9 mouse cellular contexts compared by ENCODE assay signal in genomic region chr11:53903781-53904533, GRCm38 (mm10). TPM values are rescaled to one million over a fixed set of nuclear protein-coding genes. Genes with fewer than 3 reads are reported as not detected.
DNase-seq lines count a peak whose midpoint lies in the region; ATAC-seq lines count a peak whose summit lies in the region.
"Had no signal": no experiment of that assay in that cellular context is flagged by ENCODE, and none has a peak within 500 bp of the region (broad histone marks: within the 10 kb centered on the region; RNA-seq: fewer than 3 reads in every experiment).

No protein-coding gene starts in this region.

- H3K36me3 ChIP-seq in liver, embryonic 15.5 days (replicated peaks): no peaks in the 10 kb centered on the region
- H3K36me3 ChIP-seq in hindbrain, embryonic 13.5 days: no peaks in the 10 kb centered on the region

- H3K9ac ChIP-seq in liver, embryonic 15.5 days: no peak overlapping the region
- no peak overlapping the region for H3K9ac ChIP-seq in hindbrain, embryonic 13.5 days

- intact Hi-C loops in left cerebral cortex, postnatal 4 days (cut with DNase I): no loop called here
- intact Hi-C loops in heart, postnatal 10 days (cut with DNase I): no loop called here

- WGBS in liver, embryonic 15.5 days (ENCODE audit: insufficient replicate concordance): 48% methylated on average over 16 of the region's 16 CpGs
- 51% methylated on average over 16 of the region's 16 CpGs for WGBS in hindbrain, embryonic 13.5 days

- H3K9me3 ChIP-seq in liver, embryonic 15.5 days (replicated peaks): no peaks in the 10 kb centered on the region
- no peaks in the 10 kb centered on the region for H3K9me3 ChIP-seq in hindbrain, embryonic 13.5 days

- peak; percentile 79; the same call in 1 of the 2 replicates for ATAC-seq in liver, embryonic 15.5 days (ENCODE audit: insufficient read depth)
- ATAC-seq in hindbrain, embryonic 13.5 days (ENCODE audit: low FRiP score): no peak

- H3K4me2 ChIP-seq in liver, embryonic 15.5 days: no peak overlapping the region
- no peak overlapping the region for H3K4me2 ChIP-seq in hindbrain, embryonic 13.5 days

- H3K4me3 ChIP-seq in liver, embryonic 15.5 days (replicated peaks): no peak overlapping the region
- H3K4me3 ChIP-seq in hindbrain, embryonic 13.5 days: no peak overlapping the region

- H3K27me3 ChIP-seq in liver, embryonic 15.5 days: no peaks in the 10 kb centered on the region
- H3K27me3 ChIP-seq in hindbrain, embryonic 13.5 days: no peaks in the 10 kb centered on the region

- 0 out of 2 replicates have a peak, but pooled peaks cover 4% of the 10 kb centered on the region for H3K4me1 ChIP-seq in liver, embryonic 15.5 days (replicated peaks)
- H3K4me1 ChIP-seq in hindbrain, embryonic 13.5 days (replicated peaks): no peaks in the 10 kb centered on the region

- no peak overlapping the region for H3K27ac ChIP-seq in liver, embryonic 15.5 days (replicated peaks)
- H3K27ac ChIP-seq in hindbrain, embryonic 13.5 days: no peak overlapping the region

- DNase-seq in left cerebral cortex, postnatal 4 days: peak; percentile 5
- DNase-seq in left cerebral cortex, adult 9 months (ENCODE audit: low spot score in 2 of 2): no peak
- DNase-seq in heart, postnatal 10 days: peak; percentile 25 to 39
- peak; percentile 64 for DNase-seq in testis, postnatal 14 days (ENCODE audit: low spot score)
- no peak for DNase-seq in c-Kit-positive CD71-positive TER-119-positive erythroid progenitor cells, embryonic 14.5 days (ENCODE audit: low spot score)
- no peak for DNase-seq in left cerebral cortex, adult 11 months (ENCODE audit: low spot score)

RNA-seq across cellular contexts. Expression of gene Slc22a5, which starts 12.5 kb away (rescaled TPM):
- 10 to 100 TPM; 17.2 to 19.6 TPM for total RNA-seq in left cerebral cortex, postnatal 4 days (2021)
- total RNA-seq in heart, postnatal 10 days (2021): 10 to 100 TPM; 18.3 to 20.9 TPM
- 1.9 and 2.3 TPM in 2 replicates for polyA plus RNA-seq in liver, embryonic 15.5 days (2015; fragmentation: Nextera tagmentation; extraction: Ambion mirVana)
- polyA plus RNA-seq in hindbrain, embryonic 13.5 days (2015; fragmentation: Nextera tagmentation; extraction: Ambion mirVana): 8.1 and 10.8 TPM in 2 replicates

RNA-seq across cellular contexts. Expression of gene Gm12216, which starts 44.9 kb away (rescaled TPM):
- 1 to 10 TPM; 1.1 to 1.3 TPM for total RNA-seq in left cerebral cortex, postnatal 4 days (2021)
- total RNA-seq in heart, postnatal 10 days (2021): 1 to 10 TPM; 1.9 to 2.0 TPM
- polyA plus RNA-seq in liver, embryonic 15.5 days (2015; fragmentation: Nextera tagmentation; extraction: Ambion mirVana): not detected in 2 replicates
- 0.31 and 0.69 TPM in 2 replicates for polyA plus RNA-seq in hindbrain, embryonic 13.5 days (2015; fragmentation: Nextera tagmentation; extraction: Ambion mirVana)
- total RNA-seq: MEL had no signal

Comparison
In these comparisons a context has a peak if more than half of its experiments do, and no peak if none do; other contexts are left out.
1. DNase-seq: peak in left cerebral cortex, postnatal 4 days (single experiment), heart, postnatal 10 days (2 of 2) and testis, postnatal 14 days (single experiment); none in left cerebral cortex, adult 9 months (0 of 2), c-Kit-positive CD71-positive TER-119-positive erythroid progenitor cells, embryonic 14.5 days (single experiment) and left cerebral cortex, adult 11 months (single experiment).